Mouse (Mus musculus): ENCODE data around the gene Nynrin. TPM values are rescaled to one million over a fixed set of nuclear protein-coding genes. Genes with fewer than 3 reads are reported as not detected.

Gene Nynrin
- total RNA-seq, 2 experiments from 2014 or later: 1.2 to 1.8 TPM

GRCm38 (mm10) chr14:55922475-55923232 is 68.8 kb downstream of the Nynrin start:
- no peak for DNase-seq (ENCODE audit: low spot score)

Other genes starting within 250 kb of the Nynrin start
- gene Rec8, start 236.0 kb upstream of the Nynrin start, total RNA-seq (2021): not detected
- 10 to 100 TPM; 72.0 to 73.8 TPM for gene Ipo4, start 218.1 kb upstream of the Nynrin start, total RNA-seq (2021)
- 1 to 10 TPM; 1.4 to 1.6 TPM for gene Gm49378, start 216.1 kb upstream of the Nynrin start, total RNA-seq (2021)
- 10 to 100 TPM; 15.7 to 16.4 TPM for gene Tm9sf1, start 210.2 kb upstream of the Nynrin start, total RNA-seq (2021)
- under 1 TPM in 1 of 2 experiments, not detected in 1; 0.24 TPM for gene Tssk4, start 203.8 kb upstream of the Nynrin start, total RNA-seq (2021)
- gene Mdp1, start 193.5 kb upstream of the Nynrin start, total RNA-seq (2021): 10 to 100 TPM; 20.9 to 22.2 TPM
- gene Gmpr2, start 182.1 kb upstream of the Nynrin start, total RNA-seq (2021): 1 to 10 TPM; 2.1 to 2.4 TPM
- gene Nedd8, start 181.9 kb upstream of the Nynrin start, total RNA-seq (2021): 100 to 1,000 TPM; 188 to 201 TPM
- gene Tinf2, start 172.2 kb upstream of the Nynrin start, total RNA-seq (2021): 10 to 100 TPM; 12.1 to 15.7 TPM
- under 1 TPM in 1 of 2 experiments, not detected in 1; 0.17 TPM for gene Tgm1, start 140.1 kb upstream of the Nynrin start, total RNA-seq (2021)
- gene Rabggta, start 131.7 kb upstream of the Nynrin start, total RNA-seq (2021): 10 to 100 TPM; 10.4 to 11.5 TPM
- gene Dhrs1, start 108.3 kb upstream of the Nynrin start, total RNA-seq (2021): 10 to 100 TPM; 29.5 to 32.1 TPM
- 1 to 10 TPM; 9.0 to 9.4 TPM for gene Nop9, start 108.3 kb upstream of the Nynrin start, total RNA-seq (2021)
- not detected for gene Cideb, start 95.6 kb upstream of the Nynrin start, total RNA-seq (2021)
- not detected for gene Ltb4r2, start 92.6 kb upstream of the Nynrin start, total RNA-seq (2021)
- gene Ltb4r1, start 88.0 kb upstream of the Nynrin start, total RNA-seq (2021): under 1 TPM; 0.16 to 0.17 TPM
- 1 to 10 TPM; 3.8 to 9.1 TPM for gene Adcy4, start 69.9 kb upstream of the Nynrin start, total RNA-seq (2021)
- gene Ripk3, start 65.1 kb upstream of the Nynrin start, total RNA-seq (2021): 1 to 10 TPM; 1.6 to 2.5 TPM
- 1 to 10 TPM; 1.5 to 3.3 TPM for gene Nfatc4, start 30.9 kb upstream of the Nynrin start, total RNA-seq (2021)
- gene Cbln3, start 30.4 kb downstream of the Nynrin start, total RNA-seq (2021): not detected
- gene Khnyn, start 30.9 kb downstream of the Nynrin start, total RNA-seq (2021): 1 to 10 TPM; 5.4 to 5.5 TPM
- gene Sdr39u1, start 46.3 kb downstream of the Nynrin start, total RNA-seq (2021): 100 to 1,000 TPM; 125 to 126 TPM
- gene Cma1, start 90.7 kb downstream of the Nynrin start, total RNA-seq (2021): 1 to 10 TPM; 3.2 to 3.3 TPM
- gene Cma2, start 97.0 kb downstream of the Nynrin start, total RNA-seq (2021): not detected
- not detected for gene Mcpt1, start 164.0 kb downstream of the Nynrin start, total RNA-seq (2021)
- gene Mcpt9, start 176.5 kb downstream of the Nynrin start, total RNA-seq (2021): not detected
- not detected for gene Mcpt2, start 188.0 kb downstream of the Nynrin start, total RNA-seq (2021)
- 1 to 10 TPM; 2.1 to 4.6 TPM for gene Mcpt4, start 208.3 kb downstream of the Nynrin start, total RNA-seq (2021)
- gene Mcpt8, start 231.3 kb downstream of the Nynrin start, total RNA-seq (2021): not detected
- gene Ctsg, start 248.6 kb downstream of the Nynrin start, total RNA-seq (2021): not detected

All from gastrocnemius, adult 18-20 months (tissue).